Mouse (Mus musculus) stomach, embryonic 16.5 days (tissue): Measurements from ENCODE around the gene Apod. TPM values are rescaled to one million over a fixed set of nuclear protein-coding genes. Genes with fewer than 3 reads are reported as not detected.
"Not testable (repeated sequence)": the region's sequence is repeated elsewhere in the genome, so short reads cannot be mapped to it uniquely, and the experiment has no call there.

Source experiments
- ATAC-seq: fragments of 200-750 bp; cut with Nextera tagmentation; 2 replicates; pipeline ENCODE4 v1.8.0; 2017; ENCODE audit warnings: moderate number of reproducible peaks, moderate TSS enrichment; ENCODE audit not compliant: insufficient read depth, low FRiP score
- H3K27ac ChIP-seq: fragments of 300-500 bp; sonication (generic); 2 replicates; pipeline ENCODE4 v1.5.1; 2014; ENCODE audit warnings: low read length
- H3K27me3 ChIP-seq: fragments of 300-500 bp; sonication (generic); 2 replicates; pipeline ENCODE4 v1.6.1; 2014; ENCODE audit warnings: low read length, control low read depth, mixed read lengths; ENCODE audit not compliant: control insufficient read depth, insufficient read depth
- H3K36me3 ChIP-seq: fragments of 300-500 bp; sonication (generic); 2 replicates; pipeline ENCODE4 v1.6.1; 2014; ENCODE audit warnings: low read length; ENCODE audit not compliant: control insufficient read depth, insufficient read depth
- H3K4me1 ChIP-seq: fragments of 300-500 bp; sonication (generic); 2 replicates; pipeline ENCODE4 v1.6.1; 2014; ENCODE audit warnings: low read length, control low read depth, mixed read lengths; ENCODE audit not compliant: control insufficient read depth, insufficient read depth
- H3K4me2 ChIP-seq: fragments of 300-500 bp; sonication (generic); 2 replicates; pipeline ENCODE4 v1.6.1; 2014; ENCODE audit warnings: low read depth, low read length, mixed read lengths
- H3K4me3 ChIP-seq: fragments of 300-500 bp; sonication (generic); replicated peaks from 2 replicates; pipeline ENCODE4 v1.5.1; 2014; ENCODE audit warnings: mild to moderate bottlenecking, low read length
- H3K9ac ChIP-seq: fragments of 300-500 bp; sonication (generic); 2 replicates; pipeline ENCODE4 v1.6.1; 2014; ENCODE audit warnings: low read length
- H3K9me3 ChIP-seq: fragments of 300-500 bp; sonication (generic); replicated peaks from 2 replicates; pipeline ENCODE4 v1.6.1; 2016; ENCODE audit warnings: low read length, control low read depth; ENCODE audit not compliant: control insufficient read depth
- WGBS: fragments of 180-500 bp; shearing (Covaris S2); extraction: QIAGEN DNeasy Blood & Tissue Kit; methylation state at CpG from one replicate; pipeline ENCODE4 v1.1.7; 2014; 5-methylcytosine and 5-hydroxymethylcytosine counted together
- polyA plus RNA-seq: library from polyadenylated mRNA; unstranded; fragments of >200 nt; fragmentation: Nextera tagmentation; extraction: Ambion mirVana; gene quantifications from 2 replicates; pipeline ENCODE4 v1.2.1, GENCODE M21; 2015

Gene Apod
- polyA plus RNA-seq, 1 experiment from 2014 or later, result 0.83 TPM

- H3K4me1 ChIP-seq, H3K9ac ChIP-seq, H3K36me3 ChIP-seq, H3K9me3 ChIP-seq, H3K27ac ChIP-seq, H3K4me2 ChIP-seq, H3K27me3 ChIP-seq, ATAC-seq, H3K4me3 ChIP-seq: not testable (repeated sequence)
- WGBS, result 40% methylated on average over 12 of the region's 12 CpGs
Measured at GRCm38 (mm10) chr16:31316246-31317143, 1.9 kb upstream of the Apod start.

GRCm38 (mm10) chr16:31315294-31315693 lies 686 bp upstream of the Apod start:
- no peaks in the 10 kb centered on the region for H3K27me3 ChIP-seq
- WGBS, result 81% methylated on average over 4 of the region's 4 CpGs
- H3K27ac ChIP-seq, result no peak overlapping the region; the same call in 1 of the 2 replicates
- no peak overlapping the region for H3K4me3 ChIP-seq
- no peaks in the 10 kb centered on the region for H3K36me3 ChIP-seq
- no peak overlapping the region for H3K9ac ChIP-seq
- H3K4me2 ChIP-seq, result no peak overlapping the region
- no peaks in the 10 kb centered on the region for H3K9me3 ChIP-seq
- no peak for ATAC-seq
- peaks cover 8% of the 10 kb centered on the region for H3K4me1 ChIP-seq

GRCm38 (mm10) chr16:31313611-31314010 lies 997 bp downstream of the Apod start:
- no peak overlapping the region for H3K9ac ChIP-seq
- no peak overlapping the region for H3K4me2 ChIP-seq
- H3K4me3 ChIP-seq, result no peak overlapping the region
- no peak overlapping the region for H3K27ac ChIP-seq
- H3K4me1 ChIP-seq, result peaks cover 8% of the 10 kb centered on the region
- no peaks in the 10 kb centered on the region for H3K9me3 ChIP-seq
- 52% methylated on average over 2 of the region's 2 CpGs for WGBS
- H3K36me3 ChIP-seq, result no peaks in the 10 kb centered on the region
- no peak for ATAC-seq
- no peaks in the 10 kb centered on the region for H3K27me3 ChIP-seq

GRCm38 (mm10) chr16:31312296-31312695 lies 2.3 kb downstream of the Apod start:
- no peaks in the 10 kb centered on the region for H3K36me3 ChIP-seq
- no peaks in the 10 kb centered on the region for H3K27me3 ChIP-seq
- no peak overlapping the region for H3K27ac ChIP-seq
- H3K4me2 ChIP-seq, result no peak overlapping the region
- no peak for ATAC-seq
- 70% methylated on average over 3 of the region's 3 CpGs for WGBS
- H3K9ac ChIP-seq, result no peak overlapping the region
- no peak overlapping the region for H3K4me3 ChIP-seq
- H3K4me1 ChIP-seq, result peaks cover 4% of the 10 kb centered on the region; the same call in 1 of the 2 replicates
- H3K9me3 ChIP-seq, result no peaks in the 10 kb centered on the region

- no peaks in the 10 kb centered on the region for H3K9me3 ChIP-seq
- no peaks in the 10 kb centered on the region for H3K27me3 ChIP-seq
- no peaks in the 10 kb centered on the region for H3K36me3 ChIP-seq
- H3K9ac ChIP-seq, result no peak overlapping the region
- no peak overlapping the region for H3K4me3 ChIP-seq
- 73% methylated on average over 5 of the region's 5 CpGs for WGBS
- no peak overlapping the region for H3K4me2 ChIP-seq
- H3K4me1 ChIP-seq, result peaks cover 2% of the 10 kb centered on the region; the same call in 1 of the 2 replicates
- no peak for ATAC-seq
- no peak overlapping the region for H3K27ac ChIP-seq
Measured at GRCm38 (mm10) chr16:31305199-31305919, 9.2 kb downstream of the Apod start.

GRCm38 (mm10) chr16:31303276-31303675 lies 11.3 kb downstream of the Apod start:
- Histone ChIP-seq H3K36me3 (no peaks in the 10 kb centered on the region), H3K4me3 (no peak overlapping the region), H3K9ac (no peak overlapping the region), H3K9me3 (no peaks in the 10 kb centered on the region), H3K27me3 (no peaks in the 10 kb centered on the region), H3K27ac (no peak overlapping the region), H3K4me1 (peaks cover 16% of the 10 kb centered on the region), H3K4me2 (no peak overlapping the region)
- WGBS, result 68% methylated on average over 10 of the region's 10 CpGs
- ATAC-seq, result no peak

GRCm38 (mm10) chr16:31300883-31301532 lies 13.6 kb downstream of the Apod start:
- no peak overlapping the region for H3K9ac ChIP-seq
- H3K27ac ChIP-seq, result no peak overlapping the region
- no peak overlapping the region for H3K4me3 ChIP-seq
- H3K27me3 ChIP-seq, result no peaks in the 10 kb centered on the region
- H3K4me2 ChIP-seq, result no peak overlapping the region
- no peak for ATAC-seq
- WGBS, result 79% methylated on average over 6 of the region's 6 CpGs
- H3K4me1 ChIP-seq, result peaks cover 16% of the 10 kb centered on the region
- no peaks in the 10 kb centered on the region for H3K36me3 ChIP-seq
- H3K9me3 ChIP-seq, result no peaks in the 10 kb centered on the region

DNA sequence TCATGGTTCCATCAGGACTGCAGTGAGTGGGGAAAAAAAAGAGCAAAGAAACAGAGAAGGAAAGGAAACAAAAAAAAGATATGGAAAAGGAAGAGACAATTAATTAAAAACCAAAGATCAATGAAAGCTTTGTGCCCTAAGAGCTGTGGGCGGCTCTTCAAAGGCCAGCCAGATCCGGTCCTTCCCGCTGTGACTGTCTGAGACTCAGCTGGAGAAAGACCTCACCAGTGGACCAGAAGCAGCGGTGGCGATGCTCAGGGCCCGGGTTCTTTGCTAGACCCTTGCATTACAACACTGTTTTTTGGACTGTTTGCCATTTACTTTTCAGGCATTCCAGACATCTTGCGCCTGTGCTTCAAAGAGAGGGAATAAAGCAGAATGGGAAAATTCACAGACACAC lies 14.1 kb downstream of the Apod start:
- no peak overlapping the region for H3K9ac ChIP-seq
- no peaks in the 10 kb centered on the region for H3K36me3 ChIP-seq
- H3K4me1 ChIP-seq, result peaks cover 16% of the 10 kb centered on the region
- WGBS, result 49% methylated on average over 7 of the region's 7 CpGs
- H3K27ac ChIP-seq, result no peak overlapping the region
- no peaks in the 10 kb centered on the region for H3K27me3 ChIP-seq
- no peaks in the 10 kb centered on the region for H3K9me3 ChIP-seq
- H3K4me2 ChIP-seq, result no peak overlapping the region
- ATAC-seq, result no peak
- H3K4me3 ChIP-seq, result no peak overlapping the region

DNA sequence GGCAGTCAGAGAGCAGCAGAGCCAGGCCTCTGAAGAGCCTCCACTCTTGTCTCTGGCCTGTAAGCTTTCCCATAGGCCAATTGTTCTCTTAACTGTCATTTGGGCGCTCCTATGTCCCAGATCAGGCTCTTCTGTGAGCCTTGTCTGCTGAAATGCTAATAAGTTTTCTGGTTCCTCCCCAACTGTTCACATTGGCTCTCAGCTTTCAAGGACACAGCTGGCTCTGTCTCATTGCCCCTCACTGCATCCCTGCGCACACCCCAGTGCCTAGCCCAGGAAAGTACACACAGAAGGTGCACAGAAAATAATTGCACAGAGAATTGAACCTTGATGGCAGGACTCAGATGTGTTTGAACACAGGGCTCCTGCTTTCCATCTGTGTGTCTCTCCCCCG lies 14.7 kb downstream of the Apod start:
- no peaks in the 10 kb centered on the region for H3K27me3 ChIP-seq
- no peak for ATAC-seq
- no peaks in the 10 kb centered on the region for H3K9me3 ChIP-seq
- no peak overlapping the region for H3K4me2 ChIP-seq
- H3K27ac ChIP-seq, result no peak overlapping the region
- H3K4me3 ChIP-seq, result no peak overlapping the region
- no peak overlapping the region for H3K9ac ChIP-seq
- H3K4me1 ChIP-seq, result peaks cover 16% of the 10 kb centered on the region
- no peaks in the 10 kb centered on the region for H3K36me3 ChIP-seq
- 41% methylated on average over 3 of the region's 3 CpGs for WGBS
